30 mouse cellular contexts compared by ENCODE assay signal in genomic region chr2:156915559-156915958, GRCm38 (mm10). TPM values are rescaled to one million over a fixed set of nuclear protein-coding genes. Genes with fewer than 3 reads are reported as not detected.
DNase-seq lines count a peak whose midpoint lies in the region; ATAC-seq and TF ChIP-seq lines count a peak whose summit lies in the region.
"Had no signal": no experiment of that assay in that cellular context is flagged by ENCODE, and none has a peak within 500 bp of the region (broad histone marks: within the 10 kb centered on the region; RNA-seq: fewer than 3 reads in every experiment).

No protein-coding gene starts in this region.

- no peak overlapping the region for H3K4me2 ChIP-seq in forebrain, embryonic 16.5 days (ENCODE audit: low read length)
- no peak overlapping the region for H3K4me2 ChIP-seq in forebrain, embryonic 11.5 days (ENCODE audit: low read depth, low read length, severe bottlenecking)
- H3K4me2 ChIP-seq: embryonic facial prominence, embryonic 13.5 days; heart, embryonic 11.5 days; hindbrain, embryonic 12.5 days; hindbrain, embryonic 15.5 days had no signal

- TF ChIP-seq POLR2A in cerebellum, adult 2 months (IDR thresholded peaks at IDR 0.05; ENCODE audit: borderline replicate concordance, insufficient read depth, low read length) = no peak
- no peak for TF ChIP-seq POLR2A in brain, embryonic 14.5 days (IDR thresholded peaks at IDR 0.05; ENCODE audit: borderline replicate concordance, extremely low read depth, insufficient read depth, insufficient read length, poor library complexity, severe bottlenecking)

- peak overlapping the region; percentile 68 for H3K27ac ChIP-seq in cerebellum, adult 2 months (ENCODE audit: insufficient read depth, low read length)
- no peak overlapping the region for H3K27ac ChIP-seq in forebrain, embryonic 16.5 days (ENCODE audit: low read length)
- H3K27ac ChIP-seq in forebrain, embryonic 11.5 days (ENCODE audit: low read depth, low read length) = no peak overlapping the region
- H3K27ac ChIP-seq: embryonic facial prominence, embryonic 10.5 days; embryonic facial prominence, embryonic 13.5 days; gastrocnemius, adult 2 months; hindbrain, embryonic 12.5 days; hindbrain, embryonic 15.5 days had no signal

- no peak for ATAC-seq in cerebellum, adult (ENCODE audit: insufficient number of reproducible peaks, low FRiP score, low TSS enrichment)
- peak; percentile 38; the same call in 1 of the 2 replicates for ATAC-seq in forebrain, embryonic 16.5 days
- ATAC-seq in forebrain, embryonic 11.5 days (replicated peaks; ENCODE audit: low FRiP score) = no peak
- no peak for ATAC-seq in G1E (ENCODE audit: extremely low read depth, insufficient number of reproducible peaks, low FRiP score, poor library complexity, severe bottlenecking)
- ATAC-seq: intestine, postnatal 0 days; Patski had no signal

- H3K27me3 ChIP-seq in cerebellum, adult 2 months (ENCODE audit: control insufficient read depth, insufficient read depth, low read length) = no peaks in the 10 kb centered on the region
- H3K27me3 ChIP-seq in forebrain, embryonic 16.5 days (replicated peaks; ENCODE audit: control insufficient read depth, insufficient read depth, low read length) = no peaks in the 10 kb centered on the region
- no peaks in the 10 kb centered on the region for H3K27me3 ChIP-seq in forebrain, embryonic 11.5 days (ENCODE audit: control insufficient read depth, insufficient read depth, low read length)
- no peaks in the 10 kb centered on the region for H3K27me3 ChIP-seq in G1E (ENCODE audit: insufficient read depth, low read length)
- H3K27me3 ChIP-seq: embryonic facial prominence, embryonic 13.5 days; hindbrain, embryonic 12.5 days; hindbrain, embryonic 15.5 days; Patski had no signal

- H3K4me3 ChIP-seq in cerebellum, adult 2 months (replicated peaks; ENCODE audit: insufficient read depth, low read depth, low read length) = no peak overlapping the region
- H3K4me3 ChIP-seq in forebrain, embryonic 16.5 days (replicated peaks; ENCODE audit: low read length) = no peak overlapping the region
- H3K4me3 ChIP-seq in forebrain, embryonic 11.5 days (ENCODE audit: low read depth, low read length) = no peak overlapping the region
- H3K4me3 ChIP-seq in G1E (ENCODE audit: low read depth, low read length) = no peak overlapping the region
- H3K4me3 ChIP-seq: embryonic facial prominence, embryonic 10.5 days; embryonic facial prominence, embryonic 13.5 days; erythroblast, embryonic 14.5 days; gastrocnemius, adult 2 months; hindbrain, embryonic 12.5 days; hindbrain, embryonic 15.5 days had no signal

- H3K4me1 ChIP-seq in cerebellum, adult 2 months (ENCODE audit: control insufficient read depth, insufficient read depth, low read length) = peaks cover 26% of the 10 kb centered on the region
- H3K4me1 ChIP-seq in forebrain, embryonic 16.5 days (replicated peaks; ENCODE audit: control insufficient read depth, insufficient read depth, low read length) = 0 out of 2 replicates have a peak, but pooled peaks cover 4% of the 10 kb centered on the region
- H3K4me1 ChIP-seq in forebrain, embryonic 11.5 days (replicated peaks; ENCODE audit: control insufficient read depth, insufficient read depth, low read length) = no peaks in the 10 kb centered on the region
- H3K4me1 ChIP-seq in G1E (ENCODE audit: insufficient read depth, low read depth, low read length) = peaks cover 40% of the 10 kb centered on the region
- H3K4me1 ChIP-seq: embryonic facial prominence, embryonic 10.5 days; embryonic facial prominence, embryonic 13.5 days; hindbrain, embryonic 12.5 days; hindbrain, embryonic 15.5 days had no signal

- H3K9ac ChIP-seq in forebrain, embryonic 16.5 days (replicated peaks; ENCODE audit: low read depth, low read length) = no peak overlapping the region
- H3K9ac ChIP-seq in forebrain, embryonic 11.5 days (ENCODE audit: low read length) = no peak overlapping the region
- H3K9ac ChIP-seq: embryonic facial prominence, embryonic 13.5 days; hindbrain, embryonic 12.5 days; hindbrain, embryonic 15.5 days had no signal

- no peak for DNase-seq in cerebellum, adult 2 months
- DNase-seq in forebrain, embryonic 11.5 days (ENCODE audit: low spot score) = no peak
- DNase-seq in G1E (ENCODE audit: low spot score) = peak; percentile 2
- DNase-seq in brain, embryonic 14.5 days (ENCODE audit: low read depth) = peak; percentile 39
- DNase-seq in left cerebral cortex, postnatal 36 days (ENCODE audit: low spot score in 2 of 2) = no peak
- no peak for DNase-seq in thymus, postnatal 0 days (ENCODE audit: low spot score)
- DNase-seq: adrenal gland, adult 2 months; adrenal gland, postnatal 14 days; cerebellum, adult 11 months; cerebellum, adult 8-10 months; cerebellum, postnatal 10 days; cerebellum, postnatal 36 days; embryo, embryonic 11 days; gastrocnemius, adult 2 months; gastrocnemius, postnatal 14 days; heart, adult 11 months; kidney, adult 2 months had no signal

- TF ChIP-seq CTCF in cerebellum, adult 2 months (IDR thresholded peaks at IDR 0.05; ENCODE audit: borderline replicate concordance, insufficient read depth, low read depth, low read length) = no peak
- TF ChIP-seq CTCF in G1E (IDR thresholded peaks at IDR 0.05; ENCODE audit: low read depth, low read length) = no peak
- no peak for TF ChIP-seq CTCF in brain, embryonic 14.5 days (IDR thresholded peaks at IDR 0.05; ENCODE audit: borderline replicate concordance, extremely low read depth, insufficient read depth, insufficient read length)

- intact Hi-C loops in left cerebral cortex, postnatal 36 days (cut with DNase I) = loop anchor here (2.0 kb wide), 1 partner anchor 31 kb away; no protein-coding TSS in a partner anchor

- H3K36me3 ChIP-seq in forebrain, embryonic 16.5 days (ENCODE audit: control insufficient read depth, insufficient read depth) = no peaks in the 10 kb centered on the region
- H3K36me3 ChIP-seq in forebrain, embryonic 11.5 days (ENCODE audit: control insufficient read depth, insufficient read depth, low read length) = no peaks in the 10 kb centered on the region
- H3K36me3 ChIP-seq in G1E (replicated peaks) = no peaks in the 10 kb centered on the region
- H3K36me3 ChIP-seq: embryonic facial prominence, embryonic 10.5 days; embryonic facial prominence, embryonic 13.5 days; hindbrain, embryonic 12.5 days; hindbrain, embryonic 15.5 days had no signal

- no peaks in the 10 kb centered on the region for H3K9me3 ChIP-seq in forebrain, embryonic 16.5 days (ENCODE audit: control insufficient read depth, low read length)
- H3K9me3 ChIP-seq in forebrain, embryonic 11.5 days (ENCODE audit: control insufficient read depth, low read length) = no peaks in the 10 kb centered on the region
- no peaks in the 10 kb centered on the region; the same call in 1 of the 2 replicates for H3K9me3 ChIP-seq in G1E (replicated peaks)
- H3K9me3 ChIP-seq: embryonic facial prominence, embryonic 10.5 days; embryonic facial prominence, embryonic 13.5 days; hindbrain, embryonic 12.5 days; hindbrain, embryonic 15.5 days had no signal

- WGBS in cerebellum, adult 2 months = 19% methylated on average over 3 of the region's 3 CpGs
- WGBS in forebrain, embryonic 16.5 days = 60% methylated on average over 3 of the region's 3 CpGs
- 84% methylated on average over 3 of the region's 3 CpGs for WGBS in forebrain, embryonic 11.5 days

RNA-seq across cellular contexts. Expression of gene Sla2, which starts 28.6 kb away (rescaled TPM):
- 0.06 and 0.07 TPM in 2 replicates for polyA plus RNA-seq in cerebellum, adult 2 months (2012; rRNA removed)
- polyA plus RNA-seq in forebrain, embryonic 16.5 days (2015; fragmentation: Nextera tagmentation; extraction: Ambion mirVana) = 0.11 and 0.29 TPM in 2 replicates
- polyA plus RNA-seq in forebrain, embryonic 11.5 days (2014; fragmentation: Nextera tagmentation; extraction: Ambion mirVana) = 0.73 and 0.83 TPM in 2 replicates
- total RNA-seq in G1E (2014; fragmentation: Nextera tagmentation) (0.83 TPM in 1 of 2 replicates, not detected in the other), G1E (2017) (0.98 and 1.0 TPM in 2 replicates)
- polyA plus RNA-seq in G1E (2012) = 0.62 and 0.83 TPM in 2 replicates
- 0.03 and 0.06 TPM in 2 replicates for polyA plus RNA-seq in brain, embryonic 14.5 days (2012; rRNA removed)
- total RNA-seq in left cerebral cortex, postnatal 36 days (2021) = under 1 TPM; 0.45 to 0.57 TPM
- 104 and 115 TPM in 2 replicates for polyA plus RNA-seq in thymus, postnatal 0 days (2015; fragmentation: Nextera tagmentation; extraction: Ambion mirVana)
- total RNA-seq: adrenal gland, adult 2 months; adrenal gland, postnatal 4 days; gastrocnemius, adult 2 months; gastrocnemius, postnatal 14 days; gastrocnemius, postnatal 4 days; heart, postnatal 25 days had no signal

RNA-seq across cellular contexts. Expression of gene Rab5if, which starts 52.6 kb away (rescaled TPM):
- 145 and 149 TPM in 2 replicates for polyA plus RNA-seq in cerebellum, adult 2 months (2012; rRNA removed)
- polyA plus RNA-seq in forebrain, embryonic 16.5 days (2015; fragmentation: Nextera tagmentation; extraction: Ambion mirVana) = 131 and 139 TPM in 2 replicates
- polyA plus RNA-seq in forebrain, embryonic 11.5 days (2014; fragmentation: Nextera tagmentation; extraction: Ambion mirVana) = 186 and 189 TPM in 2 replicates
- total RNA-seq in G1E (2014; fragmentation: Nextera tagmentation) (97.3 and 108 TPM in 2 replicates), G1E (2017) (210 and 302 TPM in 2 replicates)
- polyA plus RNA-seq in G1E (2012) = 103 and 173 TPM in 2 replicates
- 118 and 143 TPM in 2 replicates for polyA plus RNA-seq in brain, embryonic 14.5 days (2012; rRNA removed)
- 100 to 1,000 TPM in 1 of 2 experiments, 10 to 100 TPM in 1; 89.8 to 102 TPM for total RNA-seq in left cerebral cortex, postnatal 36 days (2021)
- 178 and 179 TPM in 2 replicates for polyA plus RNA-seq in thymus, postnatal 0 days (2015; fragmentation: Nextera tagmentation; extraction: Ambion mirVana)

RNA-seq across cellular contexts. Expression of gene 4930518I15Rik, which starts 57.8 kb away (rescaled TPM):
- 5.4 and 5.8 TPM in 2 replicates for polyA plus RNA-seq in cerebellum, adult 2 months (2012; rRNA removed)
- polyA plus RNA-seq in forebrain, embryonic 16.5 days (2015; fragmentation: Nextera tagmentation; extraction: Ambion mirVana) = 10.2 and 15.0 TPM in 2 replicates
- 9.9 and 10.0 TPM in 2 replicates for polyA plus RNA-seq in forebrain, embryonic 11.5 days (2014; fragmentation: Nextera tagmentation; extraction: Ambion mirVana)
- total RNA-seq in G1E (2014; fragmentation: Nextera tagmentation) (4.2 and 6.8 TPM in 2 replicates), G1E (2017) (1.6 and 1.9 TPM in 2 replicates)
- polyA plus RNA-seq in G1E (2012) = 0.09 TPM in 2 replicates
- polyA plus RNA-seq in brain, embryonic 14.5 days (2012; rRNA removed) = 3.3 and 4.6 TPM in 2 replicates
- 1 to 10 TPM; 1.0 to 4.5 TPM for total RNA-seq in left cerebral cortex, postnatal 36 days (2021)
- 4.3 and 8.4 TPM in 2 replicates for polyA plus RNA-seq in thymus, postnatal 0 days (2015; fragmentation: Nextera tagmentation; extraction: Ambion mirVana)

Comparison
In these comparisons a context has a peak if more than half of its experiments do, and no peak if none do; other contexts are left out.
1. DNase-seq: peak in G1E (single experiment) and brain, embryonic 14.5 days (single experiment); none in cerebellum, adult 2 months (0 of 2), forebrain, embryonic 11.5 days (single experiment), left cerebral cortex, postnatal 36 days (0 of 2) and thymus, postnatal 0 days (single experiment).
2. RNA of gene Sla2, which starts 28.6 kb away (polyA plus RNA-seq): 104 to 115 TPM in thymus, postnatal 0 days; 0.73 to 0.83 TPM in forebrain, embryonic 11.5 days, 0.62 to 0.83 TPM in G1E, 0.11 to 0.29 TPM in forebrain, embryonic 16.5 days, 0.06 to 0.07 TPM in cerebellum, adult 2 months and 0.03 to 0.06 TPM in brain, embryonic 14.5 days; every median in the first group is over 10 times any median in the second.